Mouse (Mus musculus) CD4-positive, CD25-positive, alpha-beta regulatory T cell, adult 4 months (primary cell): ENCODE measurements at regions not wholly inside any gene's neighbourhood (a gene's known extent, or its start where the extent isn't known, plus 50 kb on each side); places are given as distances from the start of the nearest gene placed in this dataset.

Experiments used
- ATAC-seq: one replicate; pipeline ENCODE4 v1.8.0; 2017

DNA sequence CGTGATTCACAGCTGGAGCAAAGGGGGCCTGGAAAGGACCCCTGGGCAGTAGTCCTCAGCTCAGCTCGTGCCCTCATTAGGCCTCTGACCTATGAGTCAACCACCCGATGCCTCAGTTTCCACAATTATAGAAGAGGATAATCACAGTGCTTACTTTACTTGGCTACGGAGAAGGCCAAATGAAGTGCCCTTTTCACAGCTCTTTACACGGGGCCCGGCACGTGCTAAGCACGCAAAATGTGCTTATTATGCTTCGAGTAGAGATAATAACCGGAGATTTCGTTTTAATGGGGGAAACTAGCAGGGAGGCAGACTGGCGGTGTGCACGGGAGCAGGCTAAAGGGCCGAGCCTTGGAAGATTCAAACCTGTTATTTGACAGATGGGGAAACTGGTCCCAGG, 102.4 kb upstream of the Jun start:
- no peak for ATAC-seq

- ATAC-seq, result no peak
These were observed 103.2 kb upstream of the Jun start for GRCm38 (mm10) chr4:95155178-95155577.

DNA sequence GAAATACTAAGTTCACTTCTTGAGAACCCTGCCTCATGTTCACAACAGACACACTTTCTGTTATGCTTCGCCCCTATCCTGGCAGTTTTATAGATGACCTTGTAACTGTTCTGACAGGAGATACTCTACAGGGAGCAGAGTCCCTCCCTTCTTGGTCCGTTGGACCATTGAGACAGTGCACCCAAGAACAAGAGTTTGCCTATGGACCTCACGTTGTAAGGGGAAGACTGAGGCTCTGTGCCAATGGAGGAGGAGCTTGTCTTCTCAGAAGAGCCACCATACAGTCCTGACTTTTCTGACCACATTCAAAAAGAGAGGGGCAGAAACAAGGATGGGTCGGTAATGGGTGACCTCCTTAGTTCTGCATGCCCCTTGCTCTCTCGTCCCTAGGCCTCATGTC, 103.8 kb upstream of the Jun start:
- ATAC-seq, result no peak

DNA sequence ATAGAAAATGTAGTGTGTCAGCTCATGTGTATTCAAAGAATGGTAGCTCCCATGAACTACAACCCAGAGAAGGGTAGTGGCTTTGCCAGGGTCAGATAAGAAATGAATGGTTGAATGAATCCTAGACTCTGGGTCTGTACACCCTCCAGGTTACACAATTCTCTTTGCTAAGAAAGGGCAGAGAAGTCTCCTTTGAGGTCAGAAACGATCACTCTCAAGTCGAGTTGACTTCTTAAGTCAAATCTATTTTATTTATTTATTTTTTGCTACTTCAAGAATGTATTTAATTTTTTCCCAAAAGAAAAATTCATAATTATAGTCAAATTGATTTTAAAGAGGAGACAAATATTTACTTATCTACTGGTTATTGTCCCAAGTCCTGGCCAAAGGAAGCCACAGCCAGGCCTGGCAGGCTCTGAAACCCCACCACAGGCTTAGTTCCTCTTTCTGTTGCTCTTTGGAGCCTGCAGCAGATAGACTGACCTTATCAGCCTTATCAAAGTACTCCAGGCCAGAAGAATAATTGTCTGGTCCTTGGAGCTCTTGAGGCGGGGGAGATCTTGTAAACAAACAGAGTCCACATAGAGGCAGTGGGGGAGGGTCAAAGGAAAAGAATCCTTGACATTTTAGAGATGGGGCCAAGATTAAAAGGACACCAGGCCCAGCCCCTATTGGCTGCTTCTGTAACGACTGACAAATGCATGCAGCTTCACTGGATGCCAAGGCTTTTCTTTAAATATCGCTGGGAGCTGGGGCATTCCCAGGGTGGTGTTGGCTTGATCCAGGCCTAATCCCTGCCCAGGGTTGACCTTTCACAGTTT, 104.6 kb upstream of the Jun start:
- ATAC-seq, result no peak

- no peak for ATAC-seq
These were observed 105.8 kb upstream of the Jun start for GRCm38 (mm10) chr4:95157653-95158430.

GRCm38 (mm10) chr4:95158632-95159424, 106.8 kb upstream of the Jun start:
- ATAC-seq, result no peak

DNA sequence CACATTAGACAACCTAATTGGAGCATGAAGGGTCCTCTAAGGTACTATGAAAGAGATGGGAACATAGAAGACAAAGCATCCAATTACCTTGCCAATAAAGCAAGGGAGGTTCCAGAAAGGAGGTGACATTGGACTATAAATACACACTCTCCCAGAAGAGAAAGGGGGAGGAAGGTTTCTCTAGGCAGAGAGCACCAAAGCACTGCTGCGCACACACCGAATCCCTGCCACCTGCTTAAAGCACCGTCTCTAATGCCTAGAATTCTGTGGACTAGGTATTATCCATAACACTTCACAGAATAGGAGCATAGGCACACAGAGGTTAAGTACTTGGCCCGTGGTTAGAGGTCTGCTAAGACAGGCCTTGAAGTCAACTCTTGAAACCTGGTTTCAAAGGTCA, 107.8 kb upstream of the Jun start:
- no peak for ATAC-seq

- no peak for ATAC-seq
These were observed 108.4 kb upstream of the Jun start for GRCm38 (mm10) chr4:95160465-95160864.

DNA sequence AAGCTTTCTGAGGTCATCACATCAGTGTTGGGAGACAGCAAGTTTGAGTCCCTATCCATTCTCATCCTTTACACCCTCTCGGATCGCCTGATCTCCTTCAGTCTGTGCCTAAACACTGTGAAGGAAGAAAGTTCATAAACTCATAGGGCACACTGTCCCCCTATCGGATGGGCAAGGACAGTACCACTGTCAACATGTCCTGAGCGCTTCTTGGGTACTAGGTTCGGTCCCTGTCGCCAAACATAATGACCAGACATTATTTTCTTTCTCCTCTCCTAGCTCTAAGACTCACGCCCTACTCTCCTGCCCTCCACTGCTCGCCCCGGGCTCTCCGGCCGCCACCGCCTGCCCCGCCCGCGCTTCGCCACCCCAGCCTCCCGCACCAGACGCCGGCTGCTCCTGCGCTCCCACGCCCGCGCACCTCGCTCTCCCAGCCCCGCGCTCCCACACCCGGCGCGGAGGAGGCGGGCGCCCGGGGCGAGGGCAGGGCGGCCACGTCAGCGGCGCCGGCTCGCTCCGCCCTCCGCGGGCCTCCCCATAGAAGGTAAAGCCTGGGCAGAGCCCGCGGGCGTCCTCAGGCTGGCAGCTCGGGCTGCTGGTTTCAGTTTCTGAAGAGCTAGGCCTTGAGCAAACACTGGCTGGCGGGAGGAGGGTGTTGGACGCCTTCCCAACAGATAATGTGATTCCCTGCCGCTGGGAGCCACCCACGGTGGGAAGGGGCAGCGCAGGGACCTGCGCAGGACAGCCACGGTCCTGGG, 109.1 kb upstream of the Jun start:
- ATAC-seq, result peak; percentile 92

DNA sequence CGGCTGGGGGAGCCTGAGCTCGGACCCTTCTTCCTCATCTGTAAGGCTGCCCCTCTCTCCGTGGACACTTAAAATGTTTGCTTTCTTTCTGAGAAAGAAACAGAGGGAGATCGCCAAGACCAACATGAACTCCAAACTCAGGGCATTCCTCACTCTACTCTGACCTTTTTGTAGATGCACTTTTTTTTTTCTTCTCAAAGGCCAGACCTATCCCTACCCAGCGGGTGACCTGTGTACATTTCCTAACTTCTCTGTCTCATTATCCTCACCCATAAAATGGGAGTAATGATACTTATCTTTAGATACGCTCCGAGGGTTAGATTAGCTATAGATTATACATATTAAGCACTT, 109.6 kb upstream of the Jun start:
- no peak for ATAC-seq

DNA sequence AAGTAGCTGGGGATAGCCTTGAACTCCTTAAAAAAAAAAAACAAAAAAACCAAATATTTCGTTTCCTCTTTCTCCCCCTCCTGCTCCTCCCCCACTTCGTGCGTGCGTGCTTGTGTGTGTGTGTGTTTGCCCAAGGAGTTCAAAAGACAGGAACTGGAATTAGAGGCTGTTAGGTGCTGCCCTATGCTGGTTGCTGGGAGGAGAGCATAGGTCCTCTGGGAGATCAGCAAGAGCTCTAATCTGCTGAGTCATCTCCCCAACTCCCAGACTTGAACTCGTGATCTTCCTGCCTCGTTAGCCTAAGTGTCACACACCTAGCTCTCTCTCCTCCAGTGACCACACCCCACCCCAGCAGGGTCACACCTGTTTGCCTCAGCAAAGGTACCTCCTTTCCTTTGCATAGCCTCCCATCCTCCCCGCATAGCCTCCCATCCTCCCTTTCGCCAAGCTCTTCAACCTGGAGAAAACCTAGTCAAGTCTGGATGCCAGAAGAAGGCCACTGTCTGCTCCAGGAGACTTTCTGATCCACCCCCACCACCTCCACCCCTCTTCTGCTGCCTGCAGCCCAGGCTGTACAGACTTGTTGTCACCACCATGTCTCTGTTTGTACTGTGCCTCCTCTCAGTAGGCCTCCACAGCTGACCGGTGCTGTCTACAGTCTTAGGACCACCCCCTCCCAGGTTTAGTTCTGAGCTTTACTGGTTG, 110.5 kb upstream of the Jun start:
- no peak for ATAC-seq

GRCm38 (mm10) chr4:95163403-95163802, 111.4 kb upstream of the Jun start:
- no peak for ATAC-seq

DNA sequence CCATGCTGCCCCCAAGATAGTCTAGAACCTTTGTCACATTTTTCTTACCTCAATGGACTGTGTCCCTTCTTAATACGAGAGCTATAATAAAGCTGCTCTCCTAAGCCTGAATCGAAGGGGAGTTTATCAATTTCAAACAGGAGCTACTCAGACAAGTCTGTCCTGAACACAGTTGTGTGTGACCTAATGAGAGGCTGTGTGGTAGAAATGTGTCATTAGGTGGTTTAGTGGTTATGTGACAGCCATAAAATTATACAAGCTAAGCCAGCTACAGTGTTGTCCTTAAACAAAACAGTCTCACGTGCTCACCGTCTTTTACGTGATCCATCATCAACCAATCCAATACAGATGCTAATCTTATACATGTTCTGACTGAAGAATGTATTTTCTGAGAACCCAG, 114.5 kb upstream of the Jun start:
- no peak for ATAC-seq

GRCm38 (mm10) chr4:95167216-95167615, 115.2 kb upstream of the Jun start:
- no peak for ATAC-seq

DNA sequence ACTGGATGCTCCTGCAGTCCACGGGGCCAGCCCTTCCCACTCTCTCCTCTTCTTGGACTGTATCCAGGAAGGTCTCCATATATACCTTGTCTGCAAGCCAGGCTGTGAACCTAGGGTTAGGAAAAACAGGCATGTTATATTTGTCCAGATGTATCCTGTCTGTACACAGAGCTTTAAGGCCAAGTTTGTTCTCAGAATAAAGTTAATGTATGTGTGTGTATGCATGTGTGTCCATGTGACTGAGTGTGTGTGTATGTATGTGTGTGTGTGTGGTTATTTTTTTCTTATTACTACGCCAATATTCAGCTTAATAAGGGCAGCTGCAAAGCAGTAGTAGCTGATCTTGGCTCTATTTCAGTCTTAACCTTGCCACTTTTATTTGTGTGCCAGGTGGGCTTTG, 117.7 kb upstream of the Jun start:
- ATAC-seq, result no peak

- no peak for ATAC-seq
These were observed 125.7 kb upstream of the Jun start for GRCm38 (mm10) chr4:95177753-95178152.

DNA sequence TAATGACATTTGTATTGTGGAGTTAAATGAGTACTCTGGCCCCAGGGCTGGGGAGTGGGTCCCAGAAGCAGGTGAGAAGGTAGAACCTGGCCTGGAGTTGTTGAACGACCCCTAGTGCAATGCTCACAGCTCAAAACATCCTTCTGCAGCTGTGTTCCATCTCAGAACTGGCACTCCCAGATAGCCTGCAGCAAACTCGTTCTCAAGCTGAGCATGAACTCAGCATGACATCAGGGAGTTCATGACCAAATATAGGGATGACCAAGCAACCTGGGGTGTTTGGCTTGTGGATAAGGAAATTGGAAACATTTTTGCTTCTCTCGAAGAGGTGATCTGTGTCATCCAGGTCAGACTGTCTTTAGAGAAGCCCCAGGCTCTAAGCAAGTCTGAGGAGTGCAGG, 126.4 kb upstream of the Jun start:
- no peak for ATAC-seq

- no peak for ATAC-seq
These were observed 126.9 kb upstream of the Jun start for GRCm38 (mm10) chr4:95178900-95179299.

DNA sequence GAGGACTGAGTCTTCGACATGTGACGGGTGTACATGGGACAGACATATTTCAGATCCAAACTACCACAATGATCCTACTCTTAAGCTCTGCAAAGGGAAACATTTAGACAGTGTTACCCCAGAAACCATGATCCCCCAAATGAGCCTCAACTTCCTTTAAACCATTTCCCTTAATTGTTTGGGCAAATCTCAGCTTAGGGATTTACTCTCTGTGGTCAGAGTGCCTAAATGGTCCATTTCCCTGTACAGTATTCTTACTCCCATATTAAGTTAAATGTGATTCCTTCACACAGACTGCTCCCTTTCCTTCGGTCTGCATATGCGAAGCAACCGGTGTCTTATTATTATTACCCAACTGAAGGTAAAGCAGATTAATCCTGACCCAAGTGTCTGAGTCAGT, 128.4 kb upstream of the Jun start:
- ATAC-seq, result no peak

DNA sequence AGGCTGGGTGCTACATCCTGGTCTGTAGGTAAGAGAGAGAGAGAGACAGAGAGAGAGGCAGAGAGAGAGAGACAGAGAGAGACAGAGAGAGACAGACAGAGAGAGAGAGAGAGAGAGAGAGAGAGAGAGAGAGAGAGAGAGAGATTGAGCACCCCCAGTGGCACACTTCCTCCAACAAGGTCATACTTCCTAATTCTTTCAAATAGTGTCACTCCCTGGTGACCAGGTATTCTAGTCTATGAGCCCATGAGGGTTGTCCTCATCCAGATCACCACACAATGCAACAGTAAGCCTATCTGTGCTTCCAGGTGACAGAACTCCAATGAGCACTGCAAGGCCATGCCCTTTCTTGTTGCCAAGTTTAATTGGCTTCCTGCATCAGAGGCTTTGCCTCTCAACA, 129.0 kb upstream of the Jun start:
- ATAC-seq, result no peak

- ATAC-seq, result no peak
These were observed 132.2 kb upstream of the Jun start for GRCm38 (mm10) chr4:95184180-95184579.
